Mouse (Mus musculus) ES-E14 (cell line): ENCODE measurements at regions not wholly inside any gene's neighbourhood (a gene's known extent, or its start where the extent isn't known, plus 50 kb on each side); places are given as distances from the start of the nearest gene placed in this dataset.
A peak's percentile ranks its signal among the peaks of the same experiment; 100 is the strongest.

Source experiments
- HCFC1 ChIP-seq: IDR thresholded peaks from 2 replicates; pipeline ENCODE4 v1.6.1; 2012; ENCODE audit warnings: low read length, inconsistent platforms, borderline replicate concordance; ENCODE audit not compliant: insufficient read depth
- MAFK ChIP-seq: IDR thresholded peaks from 2 replicates; pipeline ENCODE4 v1.6.1; 2014; ENCODE audit warnings: mild to moderate bottlenecking, low read depth, low read length, inconsistent platforms; ENCODE audit not compliant: insufficient read depth
- ZC3H11A ChIP-seq: IDR thresholded peaks from 2 replicates; pipeline ENCODE4 v1.6.1; 2012; ENCODE audit warnings: low read depth, mild to moderate bottlenecking, inconsistent platforms, low read length, borderline replicate concordance
- ZNF384 ChIP-seq: IDR thresholded peaks from 2 replicates; pipeline ENCODE4 v1.6.1; 2012; ENCODE audit warnings: low read depth, low read length, inconsistent platforms

DNA sequence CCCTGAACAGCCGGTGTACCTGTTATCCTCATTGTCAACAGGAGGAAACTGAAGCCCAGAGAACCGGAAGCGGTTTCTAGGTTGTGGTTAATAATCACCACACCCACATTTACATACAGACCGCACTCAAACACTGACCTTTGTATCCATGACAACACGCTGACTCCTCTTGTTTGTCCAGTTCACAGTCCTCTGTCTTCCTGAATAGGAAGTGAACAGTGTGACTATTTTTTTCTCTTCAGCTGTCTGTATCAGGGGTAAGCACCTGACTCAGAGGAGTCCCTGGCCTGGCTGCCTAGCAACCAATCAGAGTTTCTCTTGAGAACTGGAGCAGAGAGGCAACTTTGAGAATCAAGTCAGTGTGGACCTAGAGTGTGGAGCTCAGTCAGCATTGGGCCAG is 193.5 kb upstream of the Lrfn2 start:
- no peak for TF ChIP-seq HCFC1
- no peak for TF ChIP-seq MAFK
- TF ChIP-seq ZC3H11A: no peak
- TF ChIP-seq ZNF384: 0 out of 2 replicates have a peak, but pooled peaks have one; percentile 26
